Mouse (Mus musculus): ENCODE data around the gene Fam243. TPM values are rescaled to one million over a fixed set of nuclear protein-coding genes. Genes with fewer than 3 reads are reported as not detected.
A peak's percentile ranks its signal among the peaks of the same experiment; 100 is the strongest.

The Fam243 gene
- polyA plus RNA-seq, 1 experiment: not detected

DNA sequence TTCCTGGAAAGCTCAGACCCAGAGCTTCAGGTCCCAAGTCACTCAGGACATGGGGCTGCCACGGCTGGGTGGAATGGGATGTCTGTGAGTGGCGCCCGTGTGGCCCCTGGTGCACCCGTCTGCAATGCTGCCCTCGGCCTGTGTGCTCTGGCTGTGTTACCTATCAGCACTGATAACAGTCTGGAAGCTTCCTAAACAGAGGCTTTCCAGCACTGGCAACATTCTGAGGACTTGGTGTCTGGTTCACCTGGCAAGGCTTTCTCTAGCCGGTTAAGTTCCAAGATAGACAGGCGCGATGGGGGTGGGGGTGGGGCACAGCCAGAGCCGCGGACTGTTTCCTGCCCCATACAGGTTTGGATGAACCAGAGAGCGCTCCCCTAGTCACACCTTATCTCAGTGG lies 34.7 kb upstream of the Fam243 start:
- no peaks in the 10 kb centered on the region; the same call in 1 of the 2 replicates for H3K4me1 ChIP-seq (ENCODE audit: control insufficient read depth, insufficient read depth, low read length)
- H3K4me3 ChIP-seq (replicated peaks; ENCODE audit: control insufficient read depth, low read depth, low read length): no peak overlapping the region
- 74% methylated on average over 11 of the region's 11 CpGs for WGBS
- no peak overlapping the region for H3K27ac ChIP-seq (ENCODE audit: control insufficient read depth, insufficient read depth, low read depth, low read length, poor library complexity)
- TF ChIP-seq CTCF (IDR thresholded peaks at IDR 0.05; ENCODE audit: control insufficient read depth, insufficient read depth, low read length): no peak
- TF ChIP-seq POLR2A (IDR thresholded peaks at IDR 0.05; ENCODE audit: borderline replicate concordance, control insufficient read depth, low read depth, low read length): no peak

DNA sequence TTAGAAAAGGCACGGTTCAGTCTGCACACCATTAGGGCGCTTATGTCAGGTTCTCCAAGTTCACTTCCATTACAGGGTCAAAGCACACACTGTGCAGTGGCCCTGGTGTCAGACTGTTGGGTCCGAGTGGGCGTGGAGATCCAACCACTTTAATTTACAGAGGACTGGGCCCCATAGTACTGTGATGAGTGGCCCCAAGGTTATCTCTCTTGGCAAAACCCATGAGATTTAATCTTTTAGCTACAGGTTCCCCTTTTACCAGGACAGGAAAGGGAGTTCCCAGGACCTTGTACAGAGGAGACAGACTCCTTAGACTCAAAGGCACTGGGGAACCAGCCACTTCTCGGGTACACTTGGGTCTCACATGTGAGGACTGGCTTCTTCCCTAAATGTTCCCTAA lies 34.1 kb upstream of the Fam243 start:
- 38% methylated on average over 5 of the region's 5 CpGs for WGBS
- Histone ChIP-seq H3K4me3 (replicated peaks; ENCODE audit: control insufficient read depth, low read depth, low read length) (no peak overlapping the region), H3K27ac (ENCODE audit: control insufficient read depth, insufficient read depth, low read depth, low read length, poor library complexity) (no peak overlapping the region), H3K4me1 (ENCODE audit: control insufficient read depth, insufficient read depth, low read length) (no peaks in the 10 kb centered on the region; the same call in 1 of the 2 replicates)
- TF ChIP-seq CTCF (IDR thresholded peaks at IDR 0.05; ENCODE audit: control insufficient read depth, insufficient read depth, low read length) (no peak), POLR2A (IDR thresholded peaks at IDR 0.05; ENCODE audit: borderline replicate concordance, control insufficient read depth, low read depth, low read length) (no peak)

DNA sequence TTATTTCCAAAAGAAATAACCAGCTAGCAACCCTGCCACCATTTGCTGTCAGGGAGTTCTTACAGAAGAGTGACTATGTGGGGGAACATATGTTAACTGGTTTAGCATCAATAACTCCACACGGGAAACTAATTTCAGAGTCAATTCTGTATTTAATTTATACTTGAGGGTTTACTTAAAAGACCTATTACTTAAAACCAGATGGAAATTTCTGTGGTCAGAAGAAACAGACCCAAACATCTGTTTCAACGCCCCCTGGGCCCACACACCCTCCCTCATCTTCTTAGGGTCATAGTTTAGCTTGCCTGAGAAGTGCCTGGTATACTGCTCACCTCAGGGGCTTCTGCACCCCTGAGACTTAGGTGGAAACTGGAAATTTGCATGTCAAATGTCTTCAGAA lies 32.7 kb upstream of the Fam243 start:
- no peak overlapping the region for H3K4me3 ChIP-seq (replicated peaks; ENCODE audit: control insufficient read depth, low read depth, low read length)
- no peaks in the 10 kb centered on the region; the same call in 1 of the 2 replicates for H3K4me1 ChIP-seq (ENCODE audit: control insufficient read depth, insufficient read depth, low read length)
- TF ChIP-seq CTCF (IDR thresholded peaks at IDR 0.05; ENCODE audit: control insufficient read depth, insufficient read depth, low read length) (no peak), POLR2A (IDR thresholded peaks at IDR 0.05; ENCODE audit: borderline replicate concordance, control insufficient read depth, low read depth, low read length) (no peak)
- 59% methylated on average over 2 of the region's 2 CpGs for WGBS
- no peak overlapping the region for H3K27ac ChIP-seq (ENCODE audit: control insufficient read depth, insufficient read depth, low read depth, low read length, poor library complexity)

- H3K27ac ChIP-seq (ENCODE audit: control insufficient read depth, insufficient read depth, low read depth, low read length, poor library complexity): no peak overlapping the region
- no peaks in the 10 kb centered on the region for H3K4me1 ChIP-seq (ENCODE audit: control insufficient read depth, insufficient read depth, low read length)
- WGBS: 83% methylated on average over 12 of the region's 12 CpGs
- TF ChIP-seq CTCF (IDR thresholded peaks at IDR 0.05; ENCODE audit: control insufficient read depth, insufficient read depth, low read length): no peak
- TF ChIP-seq POLR2A (IDR thresholded peaks at IDR 0.05; ENCODE audit: borderline replicate concordance, control insufficient read depth, low read depth, low read length): no peak
- no peak overlapping the region for H3K4me3 ChIP-seq (replicated peaks; ENCODE audit: control insufficient read depth, low read depth, low read length)
Observed at GRCm38 (mm10) chr16:92353295-92353694, 32.1 kb upstream of the Fam243 start.

DNA sequence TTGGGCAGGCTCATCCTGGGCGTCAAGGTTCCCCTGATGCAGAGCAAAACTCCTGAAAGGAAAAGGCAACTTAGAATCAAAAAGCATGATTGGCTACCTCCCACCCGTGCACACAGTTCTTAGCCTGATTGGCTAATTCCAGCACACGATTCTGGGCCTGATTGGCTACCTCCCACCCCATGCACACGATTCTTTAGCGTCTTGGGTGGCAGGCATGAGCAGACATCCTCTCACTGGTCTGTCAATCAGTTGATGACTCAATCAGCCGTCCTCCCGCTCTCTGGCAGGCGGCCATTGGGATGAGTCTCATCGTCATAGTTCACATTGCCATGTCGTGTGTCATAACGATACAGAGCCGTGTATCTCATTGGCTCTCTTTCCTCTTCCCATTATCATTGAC lies 27.7 kb upstream of the Fam243 start:
- WGBS: 76% methylated on average over 12 of the region's 12 CpGs
- Histone ChIP-seq H3K4me3 (replicated peaks; ENCODE audit: control insufficient read depth, low read depth, low read length) (no peak overlapping the region), H3K27ac (ENCODE audit: control insufficient read depth, insufficient read depth, low read depth, low read length, poor library complexity) (no peak overlapping the region), H3K4me1 (ENCODE audit: control insufficient read depth, insufficient read depth, low read length) (no peaks in the 10 kb centered on the region)
- TF ChIP-seq POLR2A (IDR thresholded peaks at IDR 0.05; ENCODE audit: borderline replicate concordance, control insufficient read depth, low read depth, low read length) (no peak), CTCF (IDR thresholded peaks at IDR 0.05; ENCODE audit: control insufficient read depth, insufficient read depth, low read length) (no peak)

DNA sequence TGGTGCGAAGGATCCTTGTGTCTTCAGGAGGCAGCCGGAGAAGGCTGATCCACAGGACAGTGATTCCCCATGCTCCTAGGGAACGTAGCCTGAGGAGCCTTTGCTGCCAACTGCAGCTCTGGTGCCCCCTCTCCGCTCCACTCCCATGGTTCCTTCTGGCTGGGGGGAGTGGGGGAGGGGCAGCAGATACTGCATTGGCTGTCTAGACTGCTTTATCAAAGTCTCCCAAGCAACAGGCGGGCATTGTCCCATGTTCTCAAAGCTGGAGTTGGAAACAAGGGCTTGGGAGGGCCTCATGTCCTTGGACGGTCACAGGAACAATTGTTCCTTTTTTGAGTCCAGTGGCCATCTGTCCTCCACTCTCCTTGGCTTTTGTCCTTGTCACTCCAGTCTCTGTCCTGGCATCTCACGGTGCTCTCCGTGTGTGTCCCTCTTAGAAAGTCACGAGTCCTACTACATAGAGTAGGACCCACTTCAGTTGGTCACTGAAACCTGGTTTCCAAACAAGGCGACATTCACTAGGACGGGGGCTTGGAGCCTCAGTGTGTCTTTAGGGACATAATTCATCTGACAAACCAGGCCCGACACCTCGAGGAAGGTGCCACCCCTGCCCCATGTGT lies 25.2 kb upstream of the Fam243 start:
- no peaks in the 10 kb centered on the region for H3K4me1 ChIP-seq (ENCODE audit: control insufficient read depth, insufficient read depth, low read length)
- no peak for TF ChIP-seq POLR2A (IDR thresholded peaks at IDR 0.05; ENCODE audit: borderline replicate concordance, control insufficient read depth, low read depth, low read length)
- TF ChIP-seq CTCF (IDR thresholded peaks at IDR 0.05; ENCODE audit: control insufficient read depth, insufficient read depth, low read length): no peak
- WGBS: 79% methylated on average over 13 of the region's 13 CpGs
- no peak overlapping the region for H3K4me3 ChIP-seq (replicated peaks; ENCODE audit: control insufficient read depth, low read depth, low read length)
- H3K27ac ChIP-seq (ENCODE audit: control insufficient read depth, insufficient read depth, low read depth, low read length, poor library complexity): no peak overlapping the region

DNA sequence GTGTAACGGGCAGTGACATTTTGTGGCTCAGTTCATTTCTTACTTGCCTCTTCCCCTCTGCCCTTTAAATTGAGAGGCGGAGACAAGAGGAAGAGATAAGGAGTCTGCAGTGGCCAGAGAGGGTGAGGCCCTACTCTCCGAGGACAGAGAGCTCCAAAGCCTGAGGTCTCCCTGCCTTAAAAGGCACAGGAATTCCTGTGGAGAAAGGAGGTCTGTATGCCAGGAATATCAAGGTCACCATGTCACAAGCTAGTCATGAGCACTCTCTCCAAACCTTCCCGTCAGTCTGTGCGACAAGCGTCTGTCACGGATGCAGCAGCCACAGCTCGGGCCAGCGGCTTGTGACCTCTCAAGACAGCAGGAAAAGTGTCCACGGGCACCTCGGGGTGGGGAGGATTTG lies 23.9 kb upstream of the Fam243 start:
- TF ChIP-seq POLR2A (IDR thresholded peaks at IDR 0.05; ENCODE audit: borderline replicate concordance, control insufficient read depth, low read depth, low read length) (no peak), CTCF (IDR thresholded peaks at IDR 0.05; ENCODE audit: control insufficient read depth, insufficient read depth, low read length) (no peak)
- WGBS: 61% methylated on average over 11 of the region's 11 CpGs
- Histone ChIP-seq H3K27ac (ENCODE audit: control insufficient read depth, insufficient read depth, low read depth, low read length, poor library complexity) (no peak overlapping the region), H3K4me1 (ENCODE audit: control insufficient read depth, insufficient read depth, low read length) (no peaks in the 10 kb centered on the region), H3K4me3 (replicated peaks; ENCODE audit: control insufficient read depth, low read depth, low read length) (no peak overlapping the region)

GRCm38 (mm10) chr16:92340612-92341511 lies 19.6 kb upstream of the Fam243 start:
- Histone ChIP-seq H3K4me3 (replicated peaks; ENCODE audit: control insufficient read depth, low read depth, low read length) (no peak overlapping the region), H3K4me1 (ENCODE audit: control insufficient read depth, insufficient read depth, low read length) (no peaks in the 10 kb centered on the region), H3K27ac (ENCODE audit: control insufficient read depth, insufficient read depth, low read depth, low read length, poor library complexity) (no peak overlapping the region)
- TF ChIP-seq POLR2A (IDR thresholded peaks at IDR 0.05; ENCODE audit: borderline replicate concordance, control insufficient read depth, low read depth, low read length) (no peak), CTCF (IDR thresholded peaks at IDR 0.05; ENCODE audit: control insufficient read depth, insufficient read depth, low read length) (peak; percentile 67)
- WGBS: 29% methylated on average over 27 of the region's 27 CpGs
